Mouse (Mus musculus) granulocyte monocyte progenitor cell, adult 5-6 weeks (primary cell): ENCODE data around the gene Aicda. TPM values are rescaled to one million over a fixed set of nuclear protein-coding genes. Genes with fewer than 3 reads are reported as not detected.

Experiments used
- ATAC-seq: replicated peaks from 2 replicates; pipeline ENCODE4 v1.8.0; 2016; ENCODE audit warnings: mild to moderate bottlenecking, moderate TSS enrichment, inconsistent platforms; ENCODE audit not compliant: poor library complexity, severe bottlenecking
- total RNA-seq, 2 experiments: library from RNA; stranded (forward) in 1 of 2; stranded (reverse) in 1 of 2; fragments of 200-712, 200-1000 nt in 1 of 2; fragments of >200 nt in 1 of 2; fragmentation: Nextera tagmentation in 1 of 2; gene quantifications; 2 replicates each; pipeline ENCODE4 v1.2.3; 2014 to 2017

Aicda gene
- total RNA-seq, 2 experiments from 2014 or later = not detected

DNA sequence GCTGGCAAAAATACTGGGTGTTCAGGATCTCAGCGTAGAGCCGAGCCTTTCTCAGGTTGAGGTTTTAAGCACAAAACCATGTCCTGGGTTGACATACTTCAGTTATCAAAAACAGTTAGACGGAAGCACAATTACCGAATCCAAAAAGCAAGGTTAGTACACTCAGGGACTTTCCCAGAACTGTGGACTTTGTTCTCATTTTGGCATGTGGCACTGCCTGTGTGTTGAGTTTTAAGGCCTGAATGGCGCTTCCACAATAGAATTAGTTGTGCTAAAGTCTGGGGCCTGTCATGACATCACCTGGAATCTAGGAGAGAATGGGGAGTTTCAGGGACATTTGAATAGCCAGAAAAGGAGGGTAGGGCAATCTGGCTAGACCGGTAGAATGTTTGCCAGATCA lies 44.8 kb downstream of the Aicda start:
- no peak for ATAC-seq

DNA sequence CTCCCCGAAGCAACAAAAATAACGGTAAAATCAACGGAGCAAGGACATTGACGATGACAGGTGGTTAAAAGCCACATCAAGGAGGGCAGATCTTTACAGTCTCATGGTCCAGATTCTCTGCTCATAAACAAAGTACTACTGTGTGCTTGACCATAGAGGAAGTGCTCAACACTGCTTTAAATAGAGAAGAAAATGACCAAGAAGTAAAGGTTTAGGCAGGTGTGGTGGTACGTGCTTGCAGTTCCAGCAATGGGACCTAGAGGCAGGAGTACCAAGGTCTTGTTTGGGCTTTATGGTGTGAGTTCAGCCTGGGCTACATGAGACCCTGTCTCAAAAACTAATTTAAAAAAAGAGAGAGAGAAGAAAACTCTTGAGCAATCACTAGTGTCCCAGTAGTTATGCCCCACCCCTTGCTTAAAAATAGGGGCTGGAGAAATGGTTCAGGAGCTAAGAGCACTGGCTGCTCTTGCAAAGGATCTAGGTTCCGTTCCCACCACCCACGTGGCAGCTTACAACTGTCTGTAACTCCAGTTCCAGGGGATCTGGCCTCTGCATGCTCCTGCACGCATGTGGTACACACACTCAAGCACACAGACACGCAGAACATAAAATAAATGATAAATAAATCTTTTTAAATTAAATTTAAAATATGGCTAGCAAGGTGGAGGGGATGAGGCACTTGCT lies 45.6 kb downstream of the Aicda start:
- ATAC-seq = peak; percentile 7

GRCm38 (mm10) chr6:122600066-122600646 lies 46.6 kb downstream of the Aicda start:
- ATAC-seq = no peak

DNA sequence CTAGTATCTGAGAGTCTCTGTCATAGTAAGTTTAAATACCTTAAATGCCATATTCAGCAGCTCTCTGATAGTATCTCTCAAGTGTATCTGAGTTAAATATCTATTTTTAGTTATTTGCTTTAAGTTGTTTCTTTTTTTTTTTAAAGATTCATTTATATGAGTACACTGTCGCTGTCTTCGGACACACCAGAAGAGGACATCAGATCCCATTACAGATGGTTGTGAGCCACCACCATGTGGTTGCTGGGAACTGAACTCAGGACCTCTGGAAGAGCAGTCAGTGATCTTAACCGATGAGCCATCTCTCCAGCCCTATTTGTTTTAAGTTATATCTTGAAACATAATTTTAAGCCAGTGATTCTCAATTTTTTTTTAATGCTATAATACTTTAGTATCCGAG lies 47.4 kb downstream of the Aicda start:
- no peak for ATAC-seq

- ATAC-seq = no peak
Observed at GRCm38 (mm10) chr6:122601615-122602014, 48.0 kb downstream of the Aicda start.

- ATAC-seq = peak; percentile 76
Observed at GRCm38 (mm10) chr6:122602242-122602991, 48.8 kb downstream of the Aicda start, which contains the start of gene Apobec1. Gene Apobec1, minus strand, starts transcription at chr6:122602444.

DNA sequence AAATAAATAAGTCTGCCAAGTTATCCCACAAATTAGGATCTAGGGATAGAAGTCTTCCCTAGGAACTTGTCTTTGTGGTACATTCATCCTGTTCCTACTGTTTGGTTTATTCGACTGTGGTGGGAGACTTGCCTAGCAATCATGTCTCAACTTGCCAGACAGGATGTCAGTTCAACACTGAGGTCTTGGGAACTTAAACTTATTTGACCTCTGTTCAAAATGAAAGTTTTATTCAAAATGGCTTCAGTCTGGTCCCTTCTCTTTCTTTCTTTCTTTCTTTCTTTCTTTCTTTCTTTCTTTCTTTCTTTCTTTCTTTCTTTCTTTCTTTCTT lies 49.4 kb downstream of the Aicda start:
- ATAC-seq = no peak

GRCm38 (mm10) chr6:122604260-122604659 lies 50.7 kb downstream of the Aicda start:
- ATAC-seq = peak; percentile 65

DNA sequence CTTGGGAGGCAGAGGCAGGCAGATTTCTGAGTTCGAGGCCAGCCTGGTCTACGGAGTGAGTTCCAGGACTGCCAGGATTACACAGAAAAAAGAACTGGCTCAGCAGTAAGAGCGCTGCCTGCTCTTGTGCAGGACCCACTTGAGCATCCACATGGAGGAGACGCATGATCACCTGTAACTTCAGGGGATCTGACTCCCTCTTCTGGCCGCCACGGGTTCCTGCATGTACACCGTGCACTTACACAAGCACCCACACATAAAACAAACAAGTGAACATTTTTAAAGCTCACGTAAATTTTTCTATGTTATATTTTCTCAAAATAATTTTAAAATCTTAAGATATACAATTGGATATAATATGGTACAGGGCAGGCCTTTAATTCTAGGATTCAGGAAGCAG lies 51.9 kb downstream of the Aicda start:
- ATAC-seq = peak; percentile 28; the same call in 1 of the 2 replicates

- ATAC-seq = no peak
Observed at GRCm38 (mm10) chr6:122606661-122607060, 53.1 kb downstream of the Aicda start.

GRCm38 (mm10) chr6:122607700-122608099 lies 54.1 kb downstream of the Aicda start:
- ATAC-seq = 0 out of 2 replicates have a peak, but pooled peaks have one; percentile 25

DNA sequence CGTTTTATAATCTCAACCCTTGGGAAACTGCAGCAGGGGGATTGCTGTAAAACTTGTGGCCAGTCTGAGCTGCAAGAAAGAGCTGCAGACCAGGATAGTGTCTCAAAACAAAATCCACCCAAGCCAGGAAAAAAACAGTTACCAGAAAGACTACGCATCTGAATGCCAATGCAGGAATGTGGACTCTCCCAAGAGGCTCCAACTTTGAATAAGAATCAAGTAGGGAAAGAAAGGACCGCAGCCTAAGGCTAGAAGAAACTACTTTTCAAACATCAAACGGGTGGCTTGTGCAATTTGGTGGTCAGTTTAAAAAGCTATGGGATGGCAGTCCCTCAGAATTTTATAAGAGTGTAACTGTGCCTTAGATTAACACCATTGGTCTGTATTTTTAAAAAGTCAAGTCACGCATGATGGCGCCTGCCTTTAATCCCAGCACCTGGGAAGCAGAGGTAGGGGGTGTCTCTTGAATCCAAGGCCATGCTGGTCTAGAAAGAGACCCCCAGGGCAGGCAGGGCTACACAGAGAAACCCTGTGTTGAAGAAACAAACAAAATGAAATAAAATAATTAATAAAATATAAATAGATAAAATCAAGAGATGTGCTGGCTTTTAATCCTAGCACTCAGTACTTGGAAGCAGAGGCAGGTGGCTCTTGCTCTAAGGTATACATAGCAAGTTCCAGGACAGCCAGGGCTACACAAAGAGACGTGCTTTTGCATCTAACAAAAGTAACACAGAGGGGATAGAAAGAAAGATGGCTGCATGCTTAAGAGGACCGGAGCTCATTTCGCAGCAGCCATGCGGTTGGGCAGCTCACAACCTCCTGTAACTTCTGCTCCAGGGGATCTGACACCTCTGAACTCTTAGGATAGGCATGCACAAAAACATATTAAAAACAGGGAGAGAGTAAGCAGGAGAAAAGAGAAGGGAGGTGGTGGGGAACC lies 55.1 kb downstream of the Aicda start:
- ATAC-seq = no peak

- no peak for ATAC-seq
Observed at GRCm38 (mm10) chr6:122609377-122609728, 55.8 kb downstream of the Aicda start.

- no peak for ATAC-seq
Observed at GRCm38 (mm10) chr6:122609771-122610170, 56.2 kb downstream of the Aicda start, which contains the start of gene Gdf3. Gene Gdf3, minus strand, starts transcription at chr6:122610087.

DNA sequence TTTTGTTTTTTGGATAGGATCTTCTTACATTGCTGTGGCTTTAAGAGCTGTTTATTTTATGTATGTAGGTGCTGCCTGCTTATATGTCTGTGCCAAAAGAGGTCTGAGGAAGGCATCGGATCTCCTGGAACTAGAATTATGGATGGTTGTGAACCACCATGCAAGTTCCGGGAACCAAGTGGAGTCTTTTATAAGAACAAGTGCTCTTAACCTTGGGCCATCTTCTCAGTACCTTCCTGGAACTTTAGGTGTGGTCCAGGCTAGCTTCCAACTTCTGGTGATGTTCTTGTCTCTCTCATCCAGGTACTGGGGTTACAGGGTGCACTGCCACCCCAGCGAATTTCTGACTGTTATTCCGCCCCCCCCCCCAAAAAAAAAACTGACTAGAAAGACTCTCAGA lies 58.8 kb downstream of the Aicda start:
- no peak for ATAC-seq

Other genes with a start within 250 kb of the Aicda start
- gene M6pr, start 245.1 kb upstream of the Aicda start, total RNA-seq (2014; fragmentation: Nextera tagmentation) = 209 and 230 TPM in 2 replicates
- 490 and 513 TPM in 2 replicates for gene M6pr, start 245.1 kb upstream of the Aicda start, total RNA-seq (2017)
- 6.9 and 11.8 TPM in 2 replicates for gene Phc1, start 213.2 kb upstream of the Aicda start, total RNA-seq (2014; fragmentation: Nextera tagmentation)
- 3.5 and 4.5 TPM in 2 replicates for gene Phc1, start 213.2 kb upstream of the Aicda start, total RNA-seq (2017)
- gene Rimklb, start 55.0 kb upstream of the Aicda start, total RNA-seq (2014; fragmentation: Nextera tagmentation) = not detected in 2 replicates
- gene Rimklb, start 55.0 kb upstream of the Aicda start, total RNA-seq (2017) = not detected in 2 replicates
- gene Mfap5, start 48.0 kb upstream of the Aicda start, total RNA-seq (2014; fragmentation: Nextera tagmentation) = not detected in 2 replicates
- not detected in 2 replicates for gene Mfap5, start 48.0 kb upstream of the Aicda start, total RNA-seq (2017)
- gene Apobec1, start 48.6 kb downstream of the Aicda start, total RNA-seq (2014; fragmentation: Nextera tagmentation) = 17.0 and 28.1 TPM in 2 replicates
- gene Apobec1, start 48.6 kb downstream of the Aicda start, total RNA-seq (2017) = 11.9 and 15.3 TPM in 2 replicates
- 3.5 and 3.8 TPM in 2 replicates for gene Gdf3, start 56.3 kb downstream of the Aicda start, total RNA-seq (2014; fragmentation: Nextera tagmentation)
- gene Gdf3, start 56.3 kb downstream of the Aicda start, total RNA-seq (2017) = 5.1 and 6.1 TPM in 2 replicates
- gene Dppa3, start 72.6 kb downstream of the Aicda start, total RNA-seq (2014; fragmentation: Nextera tagmentation) = not detected in 2 replicates
- not detected in 2 replicates for gene Dppa3, start 72.6 kb downstream of the Aicda start, total RNA-seq (2017)
- not detected in 2 replicates for gene Nanog, start 153.7 kb downstream of the Aicda start, total RNA-seq (2014; fragmentation: Nextera tagmentation)
- gene Nanog, start 153.7 kb downstream of the Aicda start, total RNA-seq (2017) = not detected in 2 replicates
- gene Slc2a3, start 247.8 kb downstream of the Aicda start, total RNA-seq (2014; fragmentation: Nextera tagmentation) = 4.7 and 6.5 TPM in 2 replicates
- 8.4 and 8.8 TPM in 2 replicates for gene Slc2a3, start 247.8 kb downstream of the Aicda start, total RNA-seq (2017)